Mouse (Mus musculus): ENCODE measurements around the gene Senp1. TPM values are rescaled to one million over a fixed set of nuclear protein-coding genes. Genes with fewer than 3 reads are reported as not detected.

The Senp1 gene
- polyA plus RNA-seq (2015; fragmentation: Illumina TruSeq; extraction: RNeasy Lipid Tissue Mini Kit (QIAGEN cat#74804); ENCODE audit: low read depth, low replicate concordance) = 8.4 TPM

GRCm38 (mm10) chr15:98093121-98094011, at the start of gene Senp1:
Gene Senp1, minus strand, starts transcription at chr15:98093744.

GRCm38 (mm10) chr15:98092372-98093120, 998 bp downstream of the Senp1 start, which contains the start of gene Pfkm:
Gene Pfkm, plus strand, starts transcription at chr15:98092589.

GRCm38 (mm10) chr15:98003822-98004739, 89.5 kb downstream of the Senp1 start, which contains the start of gene Col2a1:
Gene Col2a1, minus strand, starts transcription at chr15:98004695.

Other genes starting within 250 kb of the Senp1 start
- 26.7 TPM for gene Hdac7, start 249.2 kb downstream of the Senp1 start, polyA plus RNA-seq (2015; fragmentation: Illumina TruSeq; extraction: RNeasy Lipid Tissue Mini Kit (QIAGEN cat#74804); ENCODE audit: low read depth, low replicate concordance)
- 0.31 TPM for gene Vdr, start 183.1 kb downstream of the Senp1 start, polyA plus RNA-seq (2015; fragmentation: Illumina TruSeq; extraction: RNeasy Lipid Tissue Mini Kit (QIAGEN cat#74804); ENCODE audit: low read depth, low replicate concordance)
- gene Tmem106c, start 129.5 kb downstream of the Senp1 start, polyA plus RNA-seq (2015; fragmentation: Illumina TruSeq; extraction: RNeasy Lipid Tissue Mini Kit (QIAGEN cat#74804); ENCODE audit: low read depth, low replicate concordance) = 48.7 TPM
- gene Col2a1, start 89.0 kb downstream of the Senp1 start, polyA plus RNA-seq (2015; fragmentation: Illumina TruSeq; extraction: RNeasy Lipid Tissue Mini Kit (QIAGEN cat#74804); ENCODE audit: low read depth, low replicate concordance) = 0.76 TPM
- gene Pfkm, start 1.2 kb downstream of the Senp1 start, polyA plus RNA-seq (2015; fragmentation: Illumina TruSeq; extraction: RNeasy Lipid Tissue Mini Kit (QIAGEN cat#74804); ENCODE audit: low read depth, low replicate concordance) = 317 TPM
- gene Asb8, start 71.9 kb upstream of the Senp1 start, polyA plus RNA-seq (2015; fragmentation: Illumina TruSeq; extraction: RNeasy Lipid Tissue Mini Kit (QIAGEN cat#74804); ENCODE audit: low read depth, low replicate concordance) = 54.3 TPM
- gene Ccdc184, start 73.4 kb upstream of the Senp1 start, polyA plus RNA-seq (2015; fragmentation: Illumina TruSeq; extraction: RNeasy Lipid Tissue Mini Kit (QIAGEN cat#74804); ENCODE audit: low read depth, low replicate concordance) = 23.8 TPM
- not detected for gene Olfr288, start 101.8 kb upstream of the Senp1 start, polyA plus RNA-seq (2015; fragmentation: Illumina TruSeq; extraction: RNeasy Lipid Tissue Mini Kit (QIAGEN cat#74804); ENCODE audit: low read depth, low replicate concordance)
- gene Gm44579, start 127.2 kb upstream of the Senp1 start, polyA plus RNA-seq (2015; fragmentation: Illumina TruSeq; extraction: RNeasy Lipid Tissue Mini Kit (QIAGEN cat#74804); ENCODE audit: low read depth, low replicate concordance) = not detected
- 13.2 TPM for gene Olfr287, start 127.3 kb upstream of the Senp1 start, polyA plus RNA-seq (2015; fragmentation: Illumina TruSeq; extraction: RNeasy Lipid Tissue Mini Kit (QIAGEN cat#74804); ENCODE audit: low read depth, low replicate concordance)
- gene Olfr286, start 140.7 kb upstream of the Senp1 start, polyA plus RNA-seq (2015; fragmentation: Illumina TruSeq; extraction: RNeasy Lipid Tissue Mini Kit (QIAGEN cat#74804); ENCODE audit: low read depth, low replicate concordance) = not detected
- not detected for gene H1fnt, start 163.5 kb upstream of the Senp1 start, polyA plus RNA-seq (2015; fragmentation: Illumina TruSeq; extraction: RNeasy Lipid Tissue Mini Kit (QIAGEN cat#74804); ENCODE audit: low read depth, low replicate concordance)
- gene Zfp641, start 202.4 kb upstream of the Senp1 start, polyA plus RNA-seq (2015; fragmentation: Illumina TruSeq; extraction: RNeasy Lipid Tissue Mini Kit (QIAGEN cat#74804); ENCODE audit: low read depth, low replicate concordance) = 7.7 TPM
- gene Olfr285, start 223.6 kb upstream of the Senp1 start, polyA plus RNA-seq (2015; fragmentation: Illumina TruSeq; extraction: RNeasy Lipid Tissue Mini Kit (QIAGEN cat#74804); ENCODE audit: low read depth, low replicate concordance) = not detected
- gene Olfr284, start 247.2 kb upstream of the Senp1 start, polyA plus RNA-seq (2015; fragmentation: Illumina TruSeq; extraction: RNeasy Lipid Tissue Mini Kit (QIAGEN cat#74804); ENCODE audit: low read depth, low replicate concordance) = not detected